In the genomic region with DNA sequence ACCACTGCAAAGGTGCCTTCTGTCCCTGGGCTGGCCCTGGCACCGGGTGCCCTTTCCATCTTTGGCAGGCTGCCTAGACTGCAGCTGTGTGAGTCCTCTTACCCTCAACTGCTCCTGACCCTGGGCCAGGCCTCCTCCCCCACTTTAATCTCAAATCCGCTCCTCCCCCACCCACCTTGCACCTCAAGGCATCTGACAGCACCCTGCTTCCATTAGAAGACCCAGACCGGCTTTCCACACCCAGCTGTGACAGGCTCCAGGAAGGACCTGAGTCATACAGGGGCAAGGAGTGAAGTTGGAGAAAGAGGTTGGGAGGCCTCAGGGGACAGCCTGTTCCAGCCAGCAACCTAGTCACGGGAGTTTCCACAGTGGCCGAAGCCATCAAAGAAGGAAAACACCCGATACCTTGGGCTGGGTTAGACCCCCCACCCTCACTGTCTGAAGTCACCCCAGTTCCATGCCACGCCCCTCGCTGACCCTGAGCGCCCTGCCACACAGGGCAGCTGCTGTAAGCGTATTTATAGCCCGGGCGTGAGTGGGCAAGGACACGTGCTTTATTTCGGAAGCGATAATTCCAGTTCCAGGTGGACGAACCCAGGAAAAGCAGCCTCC, we compare ENCODE assay signal across 9 mouse cellular contexts. TPM values are rescaled to one million over a fixed set of nuclear protein-coding genes. Genes with fewer than 3 reads are reported as not detected.
A peak's percentile ranks its signal among the peaks of the same experiment; 100 is the strongest.
DNase-seq lines count a peak whose midpoint lies in the region; ATAC-seq lines count a peak whose summit lies in the region.
"Had no signal": no experiment of that assay in that cellular context is flagged by ENCODE, and none has a peak within 500 bp of the region (broad histone marks: within the 10 kb centered on the region; RNA-seq: fewer than 3 reads in every experiment).

No protein-coding gene starts in this region.

- no peak for DNase-seq in limb, embryonic 10.5 days (ENCODE audit: low spot score)
- DNase-seq in heart, adult 11 months, result peak; percentile 98
- peak; percentile 94 for DNase-seq in kidney, adult 9 months
- no peak for DNase-seq in embryo, embryonic 10 days (ENCODE audit: low spot score)

- no peak overlapping the region for H3K27ac ChIP-seq in limb, embryonic 13.5 days
- no peak overlapping the region for H3K27ac ChIP-seq in limb, embryonic 10.5 days
- H3K27ac ChIP-seq in stomach, embryonic 15.5 days, result peak overlapping the region; percentile 68
- no peak overlapping the region for H3K27ac ChIP-seq in forebrain, embryonic 13.5 days

- no peaks in the 10 kb centered on the region for H3K36me3 ChIP-seq in limb, embryonic 13.5 days
- H3K36me3 ChIP-seq in limb, embryonic 10.5 days, result no peaks in the 10 kb centered on the region
- no peaks in the 10 kb centered on the region for H3K36me3 ChIP-seq in stomach, embryonic 15.5 days
- no peaks in the 10 kb centered on the region for H3K36me3 ChIP-seq in forebrain, embryonic 13.5 days (ENCODE audit: poor library complexity, severe bottlenecking)

- peaks cover 16% of the 10 kb centered on the region for H3K27me3 ChIP-seq in limb, embryonic 13.5 days
- peaks cover 34% of the 10 kb centered on the region for H3K27me3 ChIP-seq in limb, embryonic 10.5 days (ENCODE audit: low read depth, poor library complexity, severe bottlenecking)
- H3K27me3 ChIP-seq in stomach, embryonic 15.5 days (replicated peaks), result no peaks in the 10 kb centered on the region
- H3K27me3 ChIP-seq in forebrain, embryonic 13.5 days, result peaks cover 13% of the 10 kb centered on the region; the same call in 1 of the 2 replicates

- H3K4me1 ChIP-seq in limb, embryonic 13.5 days, result peaks cover 31% of the 10 kb centered on the region
- H3K4me1 ChIP-seq in limb, embryonic 10.5 days, result peaks cover 35% of the 10 kb centered on the region
- H3K4me1 ChIP-seq in stomach, embryonic 15.5 days, result peaks cover 16% of the 10 kb centered on the region
- peaks cover 6% of the 10 kb centered on the region for H3K4me1 ChIP-seq in forebrain, embryonic 13.5 days

- no peak overlapping the region for H3K4me3 ChIP-seq in limb, embryonic 13.5 days
- H3K4me3 ChIP-seq in limb, embryonic 10.5 days, result no peak overlapping the region
- H3K4me3 ChIP-seq in stomach, embryonic 15.5 days (replicated peaks), result no peak overlapping the region
- H3K4me3 ChIP-seq in forebrain, embryonic 13.5 days, result no peak overlapping the region

- H3K9me3 ChIP-seq in limb, embryonic 13.5 days, result no peaks in the 10 kb centered on the region
- H3K9me3 ChIP-seq in limb, embryonic 10.5 days (replicated peaks), result no peaks in the 10 kb centered on the region
- no peaks in the 10 kb centered on the region for H3K9me3 ChIP-seq in stomach, embryonic 15.5 days
- no peaks in the 10 kb centered on the region for H3K9me3 ChIP-seq in forebrain, embryonic 13.5 days (replicated peaks)

- no peak overlapping the region for H3K4me2 ChIP-seq in limb, embryonic 13.5 days (replicated peaks)
- peak overlapping the region; percentile 5; the same call in 1 of the 2 replicates for H3K4me2 ChIP-seq in stomach, embryonic 15.5 days
- H3K4me2 ChIP-seq in forebrain, embryonic 13.5 days, result no peak overlapping the region

- no peak overlapping the region for H3K9ac ChIP-seq in limb, embryonic 13.5 days
- H3K9ac ChIP-seq in stomach, embryonic 15.5 days, result no peak overlapping the region
- H3K9ac ChIP-seq in forebrain, embryonic 13.5 days, result no peak overlapping the region

- WGBS in limb, embryonic 13.5 days, result 33% methylated on average over 16 of the region's 16 CpGs
- WGBS in limb, embryonic 10.5 days, result 47% methylated on average over 16 of the region's 16 CpGs
- 34% methylated on average over 16 of the region's 16 CpGs for WGBS in stomach, embryonic 15.5 days
- 57% methylated on average over 16 of the region's 16 CpGs for WGBS in forebrain, embryonic 13.5 days

- ATAC-seq in limb, embryonic 13.5 days (ENCODE audit: low FRiP score, low read depth), result 0 out of 2 replicates have a peak, but pooled peaks have one; percentile 34
- peak; percentile 67 for ATAC-seq in stomach, embryonic 15.5 days (ENCODE audit: insufficient read depth, low FRiP score, low read depth)
- no peak for ATAC-seq in megakaryocyte-erythroid progenitor cell, adult 5-6 weeks (replicated peaks; ENCODE audit: low FRiP score, low TSS enrichment, poor library complexity, severe bottlenecking)
- no peak for ATAC-seq in forebrain, embryonic 13.5 days

RNA-seq across cellular contexts. Expression of gene Slc30a2, which starts 13.0 kb away (rescaled TPM):
- polyA plus RNA-seq in limb, embryonic 13.5 days (2015; fragmentation: Nextera tagmentation; extraction: Ambion mirVana), result 0.18 and 0.24 TPM in 2 replicates
- polyA plus RNA-seq in limb, embryonic 10.5 days (2016; fragmentation: Nextera tagmentation; extraction: Ambion mirVana), result not detected in 2 replicates
- polyA plus RNA-seq in stomach, embryonic 15.5 days (2015; fragmentation: Nextera tagmentation; extraction: Ambion mirVana), result 0.75 and 0.86 TPM in 2 replicates
- not detected in 2 replicates for total RNA-seq in megakaryocyte-erythroid progenitor cell, adult 5-6 weeks (2014; fragmentation: Nextera tagmentation)
- not detected in 2 replicates for total RNA-seq in megakaryocyte-erythroid progenitor cell, adult 5-6 weeks (2017)
- polyA plus RNA-seq in forebrain, embryonic 13.5 days (2015; fragmentation: Nextera tagmentation; extraction: Ambion mirVana), result not detected in 2 replicates
- total RNA-seq: neutrophil, adult 5-6 weeks had no signal

RNA-seq across cellular contexts. Expression of gene Extl1, which starts 27.7 kb away (rescaled TPM):
- polyA plus RNA-seq in limb, embryonic 13.5 days (2015; fragmentation: Nextera tagmentation; extraction: Ambion mirVana), result 8.3 and 9.2 TPM in 2 replicates
- polyA plus RNA-seq in limb, embryonic 10.5 days (2016; fragmentation: Nextera tagmentation; extraction: Ambion mirVana), result 0.44 and 0.75 TPM in 2 replicates
- 1.0 and 1.1 TPM in 2 replicates for polyA plus RNA-seq in stomach, embryonic 15.5 days (2015; fragmentation: Nextera tagmentation; extraction: Ambion mirVana)
- not detected in 2 replicates for total RNA-seq in megakaryocyte-erythroid progenitor cell, adult 5-6 weeks (2014; fragmentation: Nextera tagmentation)
- total RNA-seq in megakaryocyte-erythroid progenitor cell, adult 5-6 weeks (2017), result not detected in 2 replicates
- polyA plus RNA-seq in forebrain, embryonic 13.5 days (2015; fragmentation: Nextera tagmentation; extraction: Ambion mirVana), result 0.12 and 0.37 TPM in 2 replicates

RNA-seq across cellular contexts. Expression of gene Pafah2, which starts 40.2 kb away (rescaled TPM):
- 11.3 and 12.9 TPM in 2 replicates for polyA plus RNA-seq in limb, embryonic 13.5 days (2015; fragmentation: Nextera tagmentation; extraction: Ambion mirVana)
- polyA plus RNA-seq in limb, embryonic 10.5 days (2016; fragmentation: Nextera tagmentation; extraction: Ambion mirVana), result 8.1 and 8.6 TPM in 2 replicates
- polyA plus RNA-seq in stomach, embryonic 15.5 days (2015; fragmentation: Nextera tagmentation; extraction: Ambion mirVana), result 17.8 and 20.9 TPM in 2 replicates
- total RNA-seq in megakaryocyte-erythroid progenitor cell, adult 5-6 weeks (2014; fragmentation: Nextera tagmentation), result 27.7 and 41.0 TPM in 2 replicates
- 18.2 and 24.1 TPM in 2 replicates for total RNA-seq in megakaryocyte-erythroid progenitor cell, adult 5-6 weeks (2017)
- polyA plus RNA-seq in forebrain, embryonic 13.5 days (2015; fragmentation: Nextera tagmentation; extraction: Ambion mirVana), result 6.3 and 6.5 TPM in 2 replicates

RNA-seq across cellular contexts. Expression of gene Trim63, which starts 41.0 kb away (rescaled TPM):
- polyA plus RNA-seq in limb, embryonic 13.5 days (2015; fragmentation: Nextera tagmentation; extraction: Ambion mirVana), result 5.3 and 6.2 TPM in 2 replicates
- 0.30 and 0.95 TPM in 2 replicates for polyA plus RNA-seq in limb, embryonic 10.5 days (2016; fragmentation: Nextera tagmentation; extraction: Ambion mirVana)
- polyA plus RNA-seq in stomach, embryonic 15.5 days (2015; fragmentation: Nextera tagmentation; extraction: Ambion mirVana), result 0.41 and 0.52 TPM in 2 replicates
- not detected in 2 replicates for total RNA-seq in megakaryocyte-erythroid progenitor cell, adult 5-6 weeks (2014; fragmentation: Nextera tagmentation)
- total RNA-seq in megakaryocyte-erythroid progenitor cell, adult 5-6 weeks (2017), result not detected in 2 replicates
- polyA plus RNA-seq in forebrain, embryonic 13.5 days (2015; fragmentation: Nextera tagmentation; extraction: Ambion mirVana), result 0.16 TPM in 1 of 2 replicates, not detected in the other
- total RNA-seq: neutrophil, adult 5-6 weeks had no signal

Comparison
In these comparisons a context has a peak if more than half of its experiments do, and no peak if none do; other contexts are left out.
1. ATAC-seq: peak in limb, embryonic 13.5 days (single experiment) and stomach, embryonic 15.5 days (single experiment); none in megakaryocyte-erythroid progenitor cell, adult 5-6 weeks (single experiment) and forebrain, embryonic 13.5 days (single experiment).
2. DNase-seq: peak in heart, adult 11 months (single experiment) and kidney, adult 9 months (single experiment); none in limb, embryonic 10.5 days (single experiment) and embryo, embryonic 10 days (single experiment).